Mouse (Mus musculus) neural tube, embryonic 15.5 days (tissue): ENCODE data around the gene Fthl17f. TPM values are rescaled to one million over a fixed set of nuclear protein-coding genes. Genes with fewer than 3 reads are reported as not detected.

Experiments used
- polyA plus RNA-seq: library from polyadenylated mRNA; unstranded; fragments of >200 nt; fragmentation: Nextera tagmentation; extraction: Ambion mirVana; gene quantifications from 2 replicates; pipeline ENCODE4 v1.2.1, GENCODE M21; 2015

The Fthl17f gene
- polyA plus RNA-seq, 1 experiment from 2014 or later: not detected

Other genes starting within 250 kb of the Fthl17f start
- not detected in 2 replicates for gene Gm6592, start 219.0 kb upstream of the Fthl17f start, polyA plus RNA-seq
- not detected in 2 replicates for gene Gm5751, start 188.8 kb upstream of the Fthl17f start, polyA plus RNA-seq
- 26.4 and 28.3 TPM in 2 replicates for gene B630019K06Rik, start 170.6 kb upstream of the Fthl17f start, polyA plus RNA-seq
- not detected in 2 replicates for gene Fthl17b, start 100.0 kb upstream of the Fthl17f start, polyA plus RNA-seq
- not detected in 2 replicates for gene Fthl17c, start 86.5 kb upstream of the Fthl17f start, polyA plus RNA-seq
- gene Fthl17d, start 76.3 kb upstream of the Fthl17f start, polyA plus RNA-seq: not detected in 2 replicates
- gene Fthl17e, start 29.5 kb upstream of the Fthl17f start, polyA plus RNA-seq: not detected in 2 replicates
- gene 4930402K13Rik, start 41.5 kb downstream of the Fthl17f start, polyA plus RNA-seq: not detected in 2 replicates
- 2.8 and 3.1 TPM in 2 replicates for gene Lancl3, start 136.9 kb downstream of the Fthl17f start, polyA plus RNA-seq
- gene Gm14862, start 193.9 kb downstream of the Fthl17f start, polyA plus RNA-seq: 0.23 TPM in 1 of 2 replicates, not detected in the other
- 5.2 and 5.7 TPM in 2 replicates for gene Xk, start 209.7 kb downstream of the Fthl17f start, polyA plus RNA-seq
- gene H2al1m, start 220.7 kb downstream of the Fthl17f start, polyA plus RNA-seq: not detected in 2 replicates